Comparison of ENCODE assay signal across 8 mouse cellular contexts in genomic region chr7:16739056-16739604, GRCm38 (mm10). TPM values are rescaled to one million over a fixed set of nuclear protein-coding genes. Genes with fewer than 3 reads are reported as not detected.
A peak's percentile ranks its signal among the peaks of the same experiment; 100 is the strongest.
DNase-seq lines count a peak whose midpoint lies in the region; ATAC-seq and TF ChIP-seq lines count a peak whose summit lies in the region.

No protein-coding gene starts in this region.

- no peak for ATAC-seq in limb, embryonic 15.5 days (ENCODE audit: insufficient number of reproducible peaks, low FRiP score, low TSS enrichment, low read depth)

- peak overlapping the region; percentile 89 for H3K9ac ChIP-seq in limb, embryonic 15.5 days

- no peaks in the 10 kb centered on the region for H3K36me3 ChIP-seq in testis, adult 2 months (ENCODE audit: control insufficient read depth, insufficient read depth, low read length)
- H3K36me3 ChIP-seq in limb, embryonic 15.5 days: peaks cover 23% of the 10 kb centered on the region

- no peaks in the 10 kb centered on the region for H3K27me3 ChIP-seq in testis, adult 2 months (ENCODE audit: control insufficient read depth, insufficient read depth, low read length)
- no peaks in the 10 kb centered on the region for H3K27me3 ChIP-seq in limb, embryonic 15.5 days

- H3K9me3 ChIP-seq in limb, embryonic 15.5 days: no peaks in the 10 kb centered on the region

- no peak for TF ChIP-seq POLR2A in testis, adult 2 months (IDR thresholded peaks at IDR 0.05; ENCODE audit: control insufficient read depth, low read depth, low read length)

- DNase-seq in cerebellum, adult 9-11 months: peak; percentile 56
- DNase-seq in cerebellum, adult 8-10 months: no peak
- DNase-seq in testis, postnatal 10 days (ENCODE audit: low spot score): no peak
- no peak for DNase-seq in ovary, adult 18-20 months (ENCODE audit: low spot score)
- DNase-seq in B cell, adult 2 months: no peak
- no peak for DNase-seq in embryo, embryonic 11 days

- peak overlapping the region; percentile 29; the same call in 1 of the 2 replicates for H3K27ac ChIP-seq in testis, adult 2 months (ENCODE audit: control insufficient read depth, insufficient read depth, low read depth, low read length)
- peak overlapping the region; percentile 67; the same call in 1 of the 2 replicates for H3K27ac ChIP-seq in limb, embryonic 15.5 days

- H3K4me2 ChIP-seq in limb, embryonic 15.5 days: peak overlapping the region; percentile 77

- peaks cover 10% of the 10 kb centered on the region for H3K4me1 ChIP-seq in testis, adult 2 months (ENCODE audit: control insufficient read depth, insufficient read depth, low read length)
- H3K4me1 ChIP-seq in limb, embryonic 15.5 days: peaks cover 11% of the 10 kb centered on the region

- TF ChIP-seq CTCF in testis, adult 2 months (IDR thresholded peaks at IDR 0.05; ENCODE audit: control insufficient read depth, insufficient read depth, insufficient replicate concordance, low read depth, low read length): no peak

- 51% methylated on average over 10 of the region's 10 CpGs for WGBS in limb, embryonic 15.5 days

- H3K4me3 ChIP-seq in testis, adult 2 months (ENCODE audit: control insufficient read depth, low read depth, low read length): peak overlapping the region; percentile 76
- H3K4me3 ChIP-seq in limb, embryonic 15.5 days: peak overlapping the region; percentile 88

RNA-seq across cellular contexts. Expression of gene Ap2s1, which starts 0.9 kb away (rescaled TPM):
- 240 and 279 TPM in 2 replicates for polyA plus RNA-seq in testis, adult 2 months (2012; rRNA removed)
- 253 and 283 TPM in 2 replicates for polyA plus RNA-seq in limb, embryonic 15.5 days (2015; fragmentation: Nextera tagmentation; extraction: Ambion mirVana)

RNA-seq across cellular contexts. Expression of gene Ceacam9, which starts 17.4 kb away (rescaled TPM):
- polyA plus RNA-seq in testis, adult 2 months (2012; rRNA removed): not detected in 2 replicates
- not detected in 2 replicates for polyA plus RNA-seq in limb, embryonic 15.5 days (2015; fragmentation: Nextera tagmentation; extraction: Ambion mirVana)

RNA-seq across cellular contexts. Expression of gene Slc1a5, which starts 42.0 kb away (rescaled TPM):
- polyA plus RNA-seq in testis, adult 2 months (2012; rRNA removed): 15.2 and 17.8 TPM in 2 replicates
- polyA plus RNA-seq in limb, embryonic 15.5 days (2015; fragmentation: Nextera tagmentation; extraction: Ambion mirVana): 32.5 and 39.5 TPM in 2 replicates
